Mouse (Mus musculus) MEL (cell line): ENCODE data around the gene Gipc3. TPM values are rescaled to one million over a fixed set of nuclear protein-coding genes. Genes with fewer than 3 reads are reported as not detected.
A peak's percentile ranks its signal among the peaks of the same experiment; 100 is the strongest.

Experiments
- DNase-seq: peaks from one replicate; pipeline ENCODE4 v3.0.0; 2011; ENCODE audit warnings: low read depth, low spot score
- H3K27ac ChIP-seq: 2 replicates; pipeline ENCODE4 v1.5.1; 2012; ENCODE audit warnings: low read depth, mild to moderate bottlenecking, control low read depth, low read length, moderate library complexity; ENCODE audit not compliant: control insufficient read depth
- H3K27me3 ChIP-seq, 2 experiments: fragments of 150-350 bp in 1 of 2; sonication (generic) in 1 of 2; 2 replicates each; pipeline ENCODE4 v1.6.1; 2012; ENCODE audit warnings: low read length in 2 of 2, mild to moderate bottlenecking in 2 of 2, improper control_type of control experiment in 1 of 2, moderate library complexity in 1 of 2; ENCODE audit not compliant: insufficient read depth in 2 of 2, control insufficient read depth in 1 of 2
- H3K36me3 ChIP-seq, 2 experiments: 2 replicates each; pipeline ENCODE4 v1.6.1; 2012 to 2014; ENCODE audit warnings: low read length in 2 of 2, improper control_type of control experiment in 1 of 2, inconsistent platforms in 1 of 2, mild to moderate bottlenecking in 1 of 2; ENCODE audit not compliant: insufficient read depth in 2 of 2, control insufficient read depth in 1 of 2
- H3K4me1 ChIP-seq, 2 experiments: fragments of 150-350 bp in 1 of 2; sonication (generic) in 1 of 2; 2 replicates each; pipeline ENCODE4 v1.6.1; 2012; ENCODE audit warnings: low read length in 2 of 2, improper control_type of control experiment in 1 of 2, mild to moderate bottlenecking in 1 of 2; ENCODE audit not compliant: insufficient read depth in 2 of 2, control insufficient read depth in 1 of 2
- H3K4me3 ChIP-seq, 2 experiments: fragments of 150-350 bp in 1 of 2; sonication (generic) in 1 of 2; 2 replicates each; pipeline ENCODE4 v1.5.1; 2012; ENCODE audit warnings: low read depth in 2 of 2, low read length in 2 of 2, mild to moderate bottlenecking in 2 of 2, moderate library complexity in 2 of 2, control low read depth in 1 of 2, improper control_type of control experiment in 1 of 2; ENCODE audit not compliant: control insufficient read depth in 1 of 2, insufficient read depth in 1 of 2
- H3K79me2 ChIP-seq: 2 replicates; pipeline ENCODE4 v1.6.1; 2012; ENCODE audit warnings: mild to moderate bottlenecking, low read length, moderate library complexity; ENCODE audit not compliant: control insufficient read depth, poor library complexity, insufficient read depth
- H3K9ac ChIP-seq: 2 replicates; pipeline ENCODE4 v1.6.1; 2012; ENCODE audit warnings: low read depth, mild to moderate bottlenecking, control low read depth, low read length, moderate library complexity; ENCODE audit not compliant: control insufficient read depth, poor library complexity, severe bottlenecking
- H3K9me3 ChIP-seq: fragments of 150-350 bp; sonication (generic); replicated peaks from 2 replicates; pipeline ENCODE4 v1.6.1; 2012; ENCODE audit warnings: mild to moderate bottlenecking, low read length, improper control_type of control experiment, moderate library complexity; ENCODE audit not compliant: insufficient read depth
- CHD1 ChIP-seq: IDR thresholded peaks from 2 replicates; pipeline ENCODE4 v1.6.1; 2012; ENCODE audit warnings: low read depth, mild to moderate bottlenecking, inconsistent platforms, low read length, improper control_type of control experiment
- CHD2 ChIP-seq: IDR thresholded peaks from 2 replicates; pipeline ENCODE4 v1.6.1; 2011; ENCODE audit warnings: low read length, improper control_type of control experiment
- CTCF ChIP-seq, 3 experiments: IDR thresholded peaks in 2 of 3; conservative IDR thresholded peaks in 1 of 3; 2 replicates each; pipeline ENCODE4 v1.5.1; 2011 to 2012; ENCODE audit warnings: low read length in 3 of 3, low read depth in 2 of 3, mild to moderate bottlenecking in 2 of 3, improper control_type of control experiment in 1 of 3, inconsistent platforms in 1 of 3, mixed read lengths in 1 of 3, moderate library complexity in 1 of 3; ENCODE audit not compliant: control insufficient read depth in 1 of 3, insufficient read depth in 1 of 3, poor library complexity in 1 of 3, severe bottlenecking in 1 of 3
- E2F4 ChIP-seq: IDR thresholded peaks from 2 replicates; pipeline ENCODE4 v1.6.1; 2011; ENCODE audit warnings: low read depth, low read length, improper control_type of control experiment, borderline replicate concordance
- ELF1 ChIP-seq: IDR thresholded peaks from 2 replicates; pipeline ENCODE4 v1.6.1; 2014; ENCODE audit warnings: low read depth, mild to moderate bottlenecking, inconsistent platforms, low read length, improper control_type of control experiment, moderate library complexity
- EP300 ChIP-seq, 2 experiments: IDR thresholded peaks; 2 replicates each; pipeline ENCODE4 v1.6.1; 2011; ENCODE audit warnings: improper control_type of control experiment in 2 of 2, low read length in 2 of 2, low read depth in 1 of 2, mild to moderate bottlenecking in 1 of 2
- ETS1 ChIP-seq: IDR thresholded peaks from 2 replicates; pipeline ENCODE4 v1.6.1; 2012; ENCODE audit warnings: low read depth, mild to moderate bottlenecking, inconsistent platforms, low read length, improper control_type of control experiment, moderate library complexity
- GABPA ChIP-seq: IDR thresholded peaks from 2 replicates; pipeline ENCODE4 v1.6.1; 2012; ENCODE audit warnings: low read depth, mild to moderate bottlenecking, inconsistent platforms, low read length, improper control_type of control experiment, moderate library complexity
- GATA1 ChIP-seq: IDR thresholded peaks from 2 replicates; pipeline ENCODE4 v1.6.1; 2011; ENCODE audit warnings: low read depth, low read length, improper control_type of control experiment
- MAFK ChIP-seq: IDR thresholded peaks from 2 replicates; pipeline ENCODE4 v1.6.1; 2011; ENCODE audit warnings: low read depth, mild to moderate bottlenecking, low read length, improper control_type of control experiment, borderline replicate concordance
- MAX ChIP-seq: IDR thresholded peaks from 2 replicates; pipeline ENCODE4 v1.6.1; 2011; ENCODE audit warnings: low read length, improper control_type of control experiment
- MEF2A ChIP-seq: IDR thresholded peaks from 2 replicates; pipeline ENCODE4 v1.6.1; 2014; ENCODE audit warnings: low read depth, mild to moderate bottlenecking, inconsistent platforms, low read length, improper control_type of control experiment; ENCODE audit not compliant: poor library complexity, insufficient replicate concordance, severe bottlenecking; ENCODE audit errors: extremely low read depth
- MXI1 ChIP-seq: IDR thresholded peaks from 2 replicates; pipeline ENCODE4 v1.6.1; 2011; ENCODE audit warnings: mild to moderate bottlenecking, low read depth, low read length, improper control_type of control experiment
- MYB ChIP-seq: IDR thresholded peaks from 2 replicates; pipeline ENCODE4 v1.6.1; 2011; ENCODE audit warnings: mild to moderate bottlenecking, low read depth, low read length, improper control_type of control experiment
- MYC ChIP-seq: IDR thresholded peaks from 2 replicates; pipeline ENCODE4 v1.6.1; 2011; ENCODE audit warnings: low read depth, mild to moderate bottlenecking, low read length, improper control_type of control experiment, moderate library complexity
- NELFE ChIP-seq: IDR thresholded peaks from 2 replicates; pipeline ENCODE4 v1.6.1; 2011; ENCODE audit warnings: low read depth, low read length, improper control_type of control experiment
- NRF1 ChIP-seq: IDR thresholded peaks from 2 replicates; pipeline ENCODE4 v1.6.1; 2014; ENCODE audit warnings: low read depth, mild to moderate bottlenecking, inconsistent platforms, low read length, improper control_type of control experiment, moderate library complexity; ENCODE audit not compliant: poor library complexity, insufficient read depth, severe bottlenecking
- POLR2A ChIP-seq, 2 experiments: IDR thresholded peaks; 2 replicates each; pipeline ENCODE4 v1.6.1; 2011 to 2012; ENCODE audit warnings: low read length in 2 of 2, mild to moderate bottlenecking in 2 of 2, control low read depth in 1 of 2, improper control_type of control experiment in 1 of 2, low read depth in 1 of 2, moderate library complexity in 1 of 2; ENCODE audit not compliant: control insufficient read depth in 1 of 2, insufficient read depth in 1 of 2, poor library complexity in 1 of 2
- POLR2AphosphoS2 ChIP-seq: IDR thresholded peaks from 2 replicates; pipeline ENCODE4 v1.6.1; 2011; ENCODE audit warnings: low read length, improper control_type of control experiment
- POLR2AphosphoS5 ChIP-seq: IDR thresholded peaks from 2 replicates; pipeline ENCODE4 v1.6.1; 2012; ENCODE audit warnings: low read depth, borderline replicate concordance, mild to moderate bottlenecking, inconsistent platforms, low read length, moderate library complexity, mixed read lengths
- RCOR1 ChIP-seq: IDR thresholded peaks from 2 replicates; pipeline ENCODE4 v1.6.1; 2012; ENCODE audit warnings: low read depth, mild to moderate bottlenecking, inconsistent platforms, low read length, improper control_type of control experiment
- SIN3A ChIP-seq: IDR thresholded peaks from 2 replicates; pipeline ENCODE4 v1.6.1; 2012; ENCODE audit warnings: low read length, improper control_type of control experiment, inconsistent platforms
- SMC3 ChIP-seq: IDR thresholded peaks from 2 replicates; pipeline ENCODE4 v1.6.1; 2011; ENCODE audit warnings: low read depth, low read length, improper control_type of control experiment
- TAL1 ChIP-seq: IDR thresholded peaks from 2 replicates; pipeline ENCODE4 v1.6.1; 2012; ENCODE audit warnings: mild to moderate bottlenecking, inconsistent platforms, low read length, moderate library complexity, mixed read lengths
- TBP ChIP-seq: IDR thresholded peaks from 2 replicates; pipeline ENCODE4 v1.8.0; 2011; ENCODE audit warnings: low read depth, low read length, improper control_type of control experiment
- TCF12 ChIP-seq: IDR thresholded peaks from 2 replicates; pipeline ENCODE4 v1.6.1; 2014; ENCODE audit warnings: low read depth, mild to moderate bottlenecking, inconsistent platforms, low read length, improper control_type of control experiment, moderate library complexity
- UBTF ChIP-seq: IDR thresholded peaks from 2 replicates; pipeline ENCODE4 v1.6.1; 2012; ENCODE audit warnings: low read depth, mild to moderate bottlenecking, inconsistent platforms, low read length, improper control_type of control experiment, moderate library complexity, borderline replicate concordance; ENCODE audit not compliant: insufficient read depth
- ZNF384 ChIP-seq: IDR thresholded peaks from 2 replicates; pipeline ENCODE4 v1.6.1; 2012; ENCODE audit warnings: low read depth, mild to moderate bottlenecking, inconsistent platforms, low read length, improper control_type of control experiment
- polyA plus RNA-seq, 2 experiments: library from polyadenylated mRNA; stranded (reverse) in 1 of 2; unstranded in 1 of 2; fragments of >175 nt in 1 of 2; fragments of >200 nt in 1 of 2; gene quantifications; 2 replicates each; pipeline versions ENCODE4 v1.2.1 to v1.2.4; 2012; ENCODE audit warnings: low replicate concordance in 2 of 2, low read depth in 1 of 2; ENCODE audit not compliant: insufficient read length in 2 of 2, insufficient read depth in 1 of 2, missing spikeins in 1 of 2
- total RNA-seq: library from RNA; depleted of rRNA; stranded (reverse); fragments of 300-350 nt; gene quantifications from 2 replicates; pipeline ENCODE4 v1.2.3, GENCODE M21; 2012

Gene Gipc3
- total and polyA plus RNA-seq, 3 experiments: not detected

GRCm38 (mm10) chr10:81320550-81321347 is 22.3 kb downstream of the Gipc3 start, which contains the start of gene Cactin (continued):
- TF ChIP-seq POLR2A (IDR thresholded peaks at IDR 0.05; ENCODE audit: control insufficient read depth in 1 of 2, insufficient read depth in 1 of 2, low read depth in 1 of 2, low read length in 2 of 2, poor library complexity in 1 of 2) (peak; percentile 80 to 84; a peak in 3 of 4 replicates), EP300 (IDR thresholded peaks at IDR 0.05; ENCODE audit: low read depth in 1 of 2, low read length in 2 of 2) (no peak), CHD1 (no peak)

DNA sequence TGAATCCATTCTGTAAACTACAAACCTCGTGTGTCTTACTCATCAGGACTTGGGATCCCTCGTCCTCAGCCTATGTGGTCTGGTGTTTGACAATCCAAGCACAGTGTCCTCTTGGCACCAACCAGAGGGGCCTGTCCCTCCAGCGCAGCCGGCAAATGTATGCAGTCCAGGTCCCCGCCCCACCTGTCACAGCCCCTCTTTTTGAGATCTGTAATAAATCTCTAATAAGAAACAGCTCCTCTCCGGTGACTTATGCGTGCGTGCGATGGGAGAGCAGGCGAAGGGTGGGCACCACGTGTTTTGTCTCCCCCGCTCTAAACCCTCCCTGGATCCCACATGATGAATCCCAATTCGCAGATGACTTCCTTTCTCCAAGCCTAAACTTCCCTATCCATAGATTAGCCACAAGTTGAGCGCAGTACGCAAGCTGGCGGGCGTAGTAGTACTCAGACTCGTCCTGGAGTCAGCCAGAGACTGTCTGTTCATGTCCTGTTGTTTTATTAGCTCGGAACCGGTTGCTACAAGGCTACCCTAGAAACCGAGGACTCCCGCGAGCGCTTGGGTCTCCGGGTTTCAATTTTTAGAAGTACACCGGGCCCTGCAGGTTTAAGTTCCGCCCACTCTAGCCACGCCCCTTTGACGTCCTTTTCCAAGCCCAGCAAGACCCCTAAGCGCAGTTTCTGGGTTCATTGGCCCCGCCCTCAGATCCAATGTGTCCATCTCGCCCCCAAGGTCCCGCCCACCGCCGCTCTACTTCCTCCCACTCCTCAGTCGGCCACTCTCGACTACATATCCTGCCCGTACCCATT is 23.1 kb downstream of the Gipc3 start:
- no peaks in the 10 kb centered on the region for H3K27me3 ChIP-seq
- H3K4me3 ChIP-seq: peak overlapping the region; percentile 61 to 85
- TF ChIP-seq EP300 (IDR thresholded peaks at IDR 0.05; ENCODE audit: low read depth in 1 of 2, low read length in 2 of 2): no peak
- peak; percentile 60; the same call in 1 of the 2 replicates for TF ChIP-seq TBP
- TF ChIP-seq MXI1: peak; percentile 94
- peak; percentile 25; the same call in 1 of the 2 replicates for TF ChIP-seq CHD2
- TF ChIP-seq SMC3: peak; percentile 15; the same call in 1 of the 2 replicates
- peak; percentile 76 for TF ChIP-seq POLR2AphosphoS2
- TF ChIP-seq MYC: peak; percentile 87
- TF ChIP-seq ZNF384: no peak
- TF ChIP-seq TAL1: no peak
- TF ChIP-seq GATA1: no peak
- no peak for TF ChIP-seq MEF2A
- TF ChIP-seq CHD1: no peak
- no peak for TF ChIP-seq ETS1
- TF ChIP-seq MAFK: no peak
- TF ChIP-seq TCF12: peak; percentile 33
- TF ChIP-seq ELF1: peak; percentile 15; the same call in 1 of the 2 replicates
- TF ChIP-seq SIN3A: peak; percentile 64
- no peak for TF ChIP-seq NRF1
- TF ChIP-seq MAX: peak; percentile 83
- TF ChIP-seq NELFE: peak; percentile 76
- peak; percentile 51 to 71; a peak in 3 of 4 replicates for TF ChIP-seq POLR2A (IDR thresholded peaks at IDR 0.05; ENCODE audit: control insufficient read depth in 1 of 2, insufficient read depth in 1 of 2, low read depth in 1 of 2, low read length in 2 of 2, poor library complexity in 1 of 2)
- TF ChIP-seq CTCF (IDR thresholded peaks at IDR 0.05 in 2 of 3, conservative IDR thresholded peaks at IDR 0.05 in 1 of 3; ENCODE audit: control insufficient read depth in 1 of 3, insufficient read depth in 1 of 3, low read depth in 2 of 3, low read length in 3 of 3, poor library complexity in 1 of 3, severe bottlenecking in 1 of 3): no peak
- TF ChIP-seq MYB: no peak
- no peak for TF ChIP-seq POLR2AphosphoS5
- no peak for TF ChIP-seq UBTF
- 0 out of 2 replicates have a peak, but pooled peaks have one; percentile 37 for TF ChIP-seq E2F4
- TF ChIP-seq GABPA: no peak
- TF ChIP-seq RCOR1: 0 out of 2 replicates have a peak, but pooled peaks have one; percentile 26
- peak overlapping the region; percentile 71 for H3K9ac ChIP-seq
- H3K36me3 ChIP-seq: peaks cover 2 to 6% of the 10 kb centered on the region in 2 experiments; a peak in 2 of 4 replicates
- H3K4me1 ChIP-seq: peaks cover 0 to 12% of the 10 kb centered on the region in 2 experiments; a peak in 3 of 4 replicates
- peak; percentile 100 for DNase-seq
- H3K79me2 ChIP-seq: peaks cover 20% of the 10 kb centered on the region
- no peaks in the 10 kb centered on the region for H3K9me3 ChIP-seq
- peak overlapping the region; percentile 81 for H3K27ac ChIP-seq
